Mouse (Mus musculus): ENCODE results near the gene Shisal1. TPM values are rescaled to one million over a fixed set of nuclear protein-coding genes. Genes with fewer than 3 reads are reported as not detected.

Shisal1 gene
- polyA plus RNA-seq, 1 experiment: not detected

DNA sequence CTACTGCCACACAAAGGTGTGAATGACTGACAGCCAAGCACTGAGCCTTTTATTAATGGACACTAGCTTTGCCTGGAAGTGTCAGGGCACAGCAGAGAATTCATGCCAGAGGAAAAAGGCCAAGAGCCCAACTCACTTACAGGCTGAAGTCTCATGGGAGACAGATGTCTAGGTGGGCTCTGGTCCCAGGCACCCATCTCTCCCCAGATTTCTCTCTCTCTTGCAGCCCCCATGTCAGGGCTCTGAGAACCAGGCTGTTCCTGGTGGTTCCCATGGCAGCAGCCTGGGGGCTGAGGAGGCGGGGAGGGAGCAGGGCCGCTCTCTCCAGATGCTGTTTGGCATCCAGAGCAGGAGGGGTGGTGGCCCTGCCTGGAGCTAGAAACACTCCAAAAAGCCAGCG, 38.3 kb downstream of the Shisal1 start:
- H3K9me3 ChIP-seq: no peaks in the 10 kb centered on the region
- H3K4me3 ChIP-seq (replicated peaks): no peak overlapping the region
- H3K4me1 ChIP-seq: peaks cover 20% of the 10 kb centered on the region
- no peaks in the 10 kb centered on the region for H3K36me3 ChIP-seq (replicated peaks; ENCODE audit: low read length)
- TF ChIP-seq FLI1 (IDR thresholded peaks at IDR 0.05; ENCODE audit: low read length): no peak
- TF ChIP-seq GATA1 (IDR thresholded peaks at IDR 0.05; ENCODE audit: borderline replicate concordance, low read length): no peak
- H3K27me3 ChIP-seq (replicated peaks): peaks cover 75% of the 10 kb centered on the region

DNA sequence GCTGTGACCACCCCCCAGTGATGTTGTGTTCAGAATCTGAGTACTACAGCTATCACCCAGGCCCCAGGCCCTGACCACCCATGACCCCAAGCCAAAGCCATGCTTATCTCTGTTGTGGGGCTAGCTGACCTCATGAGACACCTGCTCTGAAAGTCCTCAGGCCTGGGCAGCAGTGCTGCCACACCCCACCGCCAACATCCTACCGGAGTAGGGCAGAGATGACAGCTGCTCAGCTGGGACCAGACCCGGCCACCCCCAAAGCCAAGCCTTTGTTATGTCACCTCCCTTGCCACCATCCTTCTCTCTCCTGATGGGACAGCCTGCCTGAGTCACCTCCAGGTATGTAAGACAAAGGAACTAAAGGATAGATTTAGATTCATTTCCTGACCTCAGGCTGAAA, 41.1 kb downstream of the Shisal1 start:
- H3K36me3 ChIP-seq (replicated peaks; ENCODE audit: low read length): no peaks in the 10 kb centered on the region
- TF ChIP-seq GATA1 (IDR thresholded peaks at IDR 0.05; ENCODE audit: borderline replicate concordance, low read length): no peak
- TF ChIP-seq FLI1 (IDR thresholded peaks at IDR 0.05; ENCODE audit: low read length): no peak
- peaks cover 95% of the 10 kb centered on the region for H3K27me3 ChIP-seq (replicated peaks)
- no peak overlapping the region for H3K4me3 ChIP-seq (replicated peaks)
- peaks cover 9% of the 10 kb centered on the region; the same call in 1 of the 2 replicates for H3K4me1 ChIP-seq
- H3K9me3 ChIP-seq: no peaks in the 10 kb centered on the region

DNA sequence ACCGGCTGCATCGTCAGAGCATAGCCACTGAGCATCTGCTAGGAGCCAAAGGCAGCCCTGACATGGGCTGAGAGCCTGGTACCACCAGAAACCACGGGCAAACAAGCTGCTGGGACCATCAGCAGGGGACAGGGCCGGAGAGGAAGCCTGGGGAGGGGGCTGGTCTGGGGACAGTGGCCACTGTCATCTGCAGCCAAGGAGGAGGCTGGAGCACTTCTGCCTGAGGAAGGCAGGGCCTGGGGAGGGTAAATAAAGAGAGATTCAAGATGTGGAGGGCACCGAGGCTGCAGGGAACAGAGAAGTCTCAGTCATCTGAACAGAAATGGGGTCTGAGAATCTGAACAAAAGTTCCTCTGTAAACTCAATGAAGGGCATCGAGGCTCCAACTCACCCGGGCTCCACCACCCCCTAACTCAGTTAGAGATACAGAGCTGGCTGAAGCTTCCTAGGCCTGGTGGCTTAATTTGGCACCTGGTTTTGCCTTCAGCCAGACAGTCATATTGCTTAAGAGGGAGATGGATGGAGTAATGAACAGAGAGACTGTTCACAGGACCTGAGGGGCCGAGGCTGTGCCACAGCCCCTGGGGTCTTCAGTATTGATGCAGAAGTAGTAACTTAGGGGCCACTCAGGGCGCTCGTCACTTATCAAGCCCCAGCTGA, 43.3 kb downstream of the Shisal1 start:
- Histone ChIP-seq H3K27me3 (replicated peaks) (peaks cover 95% of the 10 kb centered on the region), H3K4me3 (replicated peaks) (peak overlapping the region; percentile 16), H3K9me3 (no peaks in the 10 kb centered on the region), H3K4me1 (peaks cover 9% of the 10 kb centered on the region; the same call in 1 of the 2 replicates), H3K36me3 (replicated peaks; ENCODE audit: low read length) (no peaks in the 10 kb centered on the region)
- TF ChIP-seq GATA1 (IDR thresholded peaks at IDR 0.05; ENCODE audit: borderline replicate concordance, low read length) (no peak), FLI1 (IDR thresholded peaks at IDR 0.05; ENCODE audit: low read length) (no peak)

DNA sequence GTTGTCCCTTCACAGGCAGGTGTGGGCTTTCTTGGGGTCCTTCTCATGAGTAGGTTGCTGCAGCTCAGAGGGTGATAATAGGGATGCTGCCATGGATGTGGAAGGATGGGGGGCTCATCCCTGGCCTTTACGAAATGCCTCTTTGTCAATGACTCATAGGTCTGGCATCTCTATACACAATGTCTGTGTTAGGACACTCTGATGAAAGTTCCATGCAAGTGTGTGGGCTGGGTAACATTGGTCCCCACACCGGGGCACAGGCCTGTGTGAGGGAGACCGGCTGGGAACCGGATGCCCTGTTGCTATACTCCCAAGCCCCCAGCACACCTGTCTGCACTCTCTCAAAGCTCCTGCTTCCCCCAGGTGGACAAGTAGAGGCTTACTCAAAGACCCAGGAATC, 48.3 kb downstream of the Shisal1 start:
- Histone ChIP-seq H3K4me3 (replicated peaks) (no peak overlapping the region), H3K9me3 (no peaks in the 10 kb centered on the region), H3K27me3 (replicated peaks) (peaks cover 90% of the 10 kb centered on the region), H3K4me1 (peaks cover 5% of the 10 kb centered on the region; the same call in 1 of the 2 replicates), H3K36me3 (replicated peaks; ENCODE audit: low read length) (no peaks in the 10 kb centered on the region)
- TF ChIP-seq FLI1 (IDR thresholded peaks at IDR 0.05; ENCODE audit: low read length) (no peak), GATA1 (IDR thresholded peaks at IDR 0.05; ENCODE audit: borderline replicate concordance, low read length) (no peak)

DNA sequence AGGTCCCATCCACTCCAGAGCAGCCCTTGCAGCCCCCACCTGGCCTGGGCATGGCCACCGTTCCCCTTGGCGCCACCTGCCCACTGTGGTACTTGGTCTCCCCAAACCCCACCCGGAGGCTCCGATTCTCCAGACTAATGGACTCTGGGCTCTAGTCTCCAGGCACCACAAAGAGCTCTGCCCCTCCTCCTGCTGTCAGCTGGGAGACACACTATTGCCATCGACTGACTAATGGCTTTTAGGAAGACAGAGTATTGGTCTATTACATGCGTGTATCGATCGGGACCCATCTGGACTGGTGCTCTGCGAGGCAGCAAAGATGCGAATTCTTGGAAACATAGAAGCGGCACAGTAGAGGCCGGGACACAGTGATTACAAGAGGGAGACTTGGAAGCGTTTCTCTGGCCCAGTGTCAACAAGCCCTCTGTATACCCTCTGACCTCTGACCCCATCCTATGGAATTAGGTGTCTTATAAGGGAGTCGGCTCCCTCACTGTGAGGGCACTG, 49.2 kb downstream of the Shisal1 start:
- H3K27me3 ChIP-seq (replicated peaks): peaks cover 90% of the 10 kb centered on the region
- TF ChIP-seq FLI1 (IDR thresholded peaks at IDR 0.05; ENCODE audit: low read length) (no peak), GATA1 (IDR thresholded peaks at IDR 0.05; ENCODE audit: borderline replicate concordance, low read length) (no peak)

DNA sequence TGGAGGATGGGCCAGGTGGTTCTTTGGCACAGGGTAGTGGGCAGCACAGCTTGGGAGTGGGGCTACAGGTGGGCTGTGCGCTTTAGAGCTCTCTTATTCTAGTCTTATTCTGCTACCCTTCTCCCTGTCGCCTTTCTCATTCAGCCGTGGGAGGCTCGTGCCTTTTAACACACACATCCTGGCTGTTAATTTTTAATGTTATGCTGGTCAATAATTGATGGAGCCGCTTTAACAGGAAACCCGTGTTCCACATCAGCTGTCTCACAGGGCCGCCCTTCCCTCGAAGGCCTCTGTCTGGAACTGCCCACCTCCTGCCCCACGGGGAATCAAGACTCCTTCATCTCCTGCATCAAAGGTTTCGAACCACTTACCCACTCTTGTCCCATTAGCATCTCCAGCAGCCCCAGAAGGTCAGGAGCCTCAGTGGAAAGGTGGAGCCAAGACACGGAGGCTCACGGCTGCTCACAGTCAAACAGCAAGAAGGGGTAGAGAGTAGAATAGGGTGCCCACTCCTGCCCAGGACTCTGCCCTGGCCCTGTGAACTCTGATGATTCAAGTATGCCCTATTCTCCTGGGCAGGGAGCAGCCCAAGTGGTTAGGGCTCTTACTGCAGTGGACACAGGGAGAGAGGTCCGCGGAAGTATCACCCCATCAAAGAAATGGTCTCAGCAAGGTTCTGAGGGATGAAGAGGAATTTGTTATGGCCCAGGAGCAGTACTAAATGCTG, 51.4 kb downstream of the Shisal1 start:
- Histone ChIP-seq H3K4me1 (no peaks in the 10 kb centered on the region), H3K9me3 (peaks cover 4% of the 10 kb centered on the region; the same call in 1 of the 2 replicates)
- TF ChIP-seq GATA1 (IDR thresholded peaks at IDR 0.05; ENCODE audit: borderline replicate concordance, low read length): no peak
- TF ChIP-seq FLI1 (IDR thresholded peaks at IDR 0.05; ENCODE audit: low read length): no peak

More for the DNA sequence above, 49.2 kb downstream of the Shisal1 start:
- Histone ChIP-seq H3K4me1 (peaks cover 5% of the 10 kb centered on the region; the same call in 1 of the 2 replicates), H3K36me3 (replicated peaks; ENCODE audit: low read length) (no peaks in the 10 kb centered on the region), H3K4me3 (replicated peaks) (no peak overlapping the region), H3K9me3 (no peaks in the 10 kb centered on the region)

DNA sequence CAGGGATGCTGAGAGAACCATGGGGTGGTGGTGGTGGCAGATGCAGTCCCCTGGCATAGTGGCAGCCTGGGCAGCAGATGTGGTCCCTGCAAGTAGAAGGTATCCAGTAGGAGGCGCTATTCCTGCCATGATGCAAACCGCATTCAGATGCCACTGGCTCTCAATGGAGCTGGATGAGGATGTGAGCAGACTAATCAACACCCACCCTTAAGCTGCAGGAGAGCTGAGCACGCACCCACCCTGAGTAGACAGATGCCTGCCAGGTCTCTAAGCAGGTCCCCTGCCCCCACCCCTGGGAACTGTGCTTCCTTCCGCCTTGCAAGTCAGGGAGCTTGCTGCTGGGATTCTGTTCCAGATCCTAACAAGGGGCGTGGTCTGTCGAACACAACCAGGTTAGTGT, 53.6 kb downstream of the Shisal1 start:
- TF ChIP-seq FLI1 (IDR thresholded peaks at IDR 0.05; ENCODE audit: low read length): no peak
- TF ChIP-seq GATA1 (IDR thresholded peaks at IDR 0.05; ENCODE audit: borderline replicate concordance, low read length): no peak
- H3K4me3 ChIP-seq (replicated peaks): no peak overlapping the region
- peaks cover 83% of the 10 kb centered on the region for H3K27me3 ChIP-seq (replicated peaks)
- no peaks in the 10 kb centered on the region for H3K36me3 ChIP-seq (replicated peaks; ENCODE audit: low read length)
- H3K4me1 ChIP-seq: peaks cover 13% of the 10 kb centered on the region
- peaks cover 17% of the 10 kb centered on the region for H3K9me3 ChIP-seq

More for the DNA sequence above, 51.4 kb downstream of the Shisal1 start:
- Histone ChIP-seq H3K36me3 (replicated peaks; ENCODE audit: low read length) (no peaks in the 10 kb centered on the region), H3K27me3 (replicated peaks) (peaks cover 86% of the 10 kb centered on the region), H3K4me3 (replicated peaks) (no peak overlapping the region)

DNA sequence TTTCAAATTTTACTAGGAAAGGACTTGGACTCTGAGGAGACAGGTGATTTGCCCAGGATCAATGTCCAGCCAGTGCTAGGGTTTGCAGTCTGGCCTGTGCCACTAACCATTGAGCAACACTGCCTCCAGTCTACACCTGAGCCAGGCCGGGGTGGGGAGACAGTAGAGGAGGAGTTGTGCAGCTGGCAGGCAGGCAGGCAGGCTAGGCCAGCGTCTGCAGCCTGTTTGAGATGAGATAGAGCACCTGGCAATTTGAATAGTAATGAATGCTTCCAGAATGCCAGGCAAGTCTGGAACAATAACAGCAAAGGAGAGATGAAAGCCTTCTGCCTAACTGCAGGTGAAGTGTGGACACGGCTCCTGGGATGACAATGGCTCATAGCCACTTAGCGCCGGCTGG, 54.1 kb downstream of the Shisal1 start:
- TF ChIP-seq GATA1 (IDR thresholded peaks at IDR 0.05; ENCODE audit: borderline replicate concordance, low read length): no peak
- no peak for TF ChIP-seq FLI1 (IDR thresholded peaks at IDR 0.05; ENCODE audit: low read length)
- Histone ChIP-seq H3K36me3 (replicated peaks; ENCODE audit: low read length) (no peaks in the 10 kb centered on the region), H3K9me3 (peaks cover 22% of the 10 kb centered on the region), H3K27me3 (replicated peaks) (peaks cover 83% of the 10 kb centered on the region), H3K4me1 (peaks cover 16% of the 10 kb centered on the region), H3K4me3 (replicated peaks) (no peak overlapping the region)

DNA sequence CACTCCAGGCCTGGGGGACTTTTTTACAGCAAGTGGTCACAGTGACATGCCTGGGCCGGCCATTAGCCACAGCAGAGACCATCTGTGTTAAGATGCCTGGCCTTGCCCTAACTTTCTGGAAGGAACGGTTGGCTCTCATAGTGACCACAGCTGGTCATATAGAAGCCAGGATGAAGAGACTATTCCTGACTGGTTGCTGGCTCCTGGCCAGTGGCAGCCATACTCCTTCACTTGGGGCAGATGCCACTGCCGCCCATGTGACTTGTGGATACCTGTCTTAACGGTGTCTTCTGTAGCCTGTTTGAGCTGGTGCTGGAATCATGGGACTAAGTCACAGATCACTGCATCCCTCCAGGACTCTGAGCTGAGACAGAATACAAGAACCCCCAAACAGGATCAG, 54.8 kb downstream of the Shisal1 start:
- no peak overlapping the region for H3K4me3 ChIP-seq (replicated peaks)
- H3K27me3 ChIP-seq (replicated peaks): peaks cover 79% of the 10 kb centered on the region
- no peaks in the 10 kb centered on the region for H3K36me3 ChIP-seq (replicated peaks; ENCODE audit: low read length)
- peaks cover 29% of the 10 kb centered on the region for H3K9me3 ChIP-seq
- no peak for TF ChIP-seq GATA1 (IDR thresholded peaks at IDR 0.05; ENCODE audit: borderline replicate concordance, low read length)
- TF ChIP-seq FLI1 (IDR thresholded peaks at IDR 0.05; ENCODE audit: low read length): no peak
- H3K4me1 ChIP-seq: peaks cover 16% of the 10 kb centered on the region

DNA sequence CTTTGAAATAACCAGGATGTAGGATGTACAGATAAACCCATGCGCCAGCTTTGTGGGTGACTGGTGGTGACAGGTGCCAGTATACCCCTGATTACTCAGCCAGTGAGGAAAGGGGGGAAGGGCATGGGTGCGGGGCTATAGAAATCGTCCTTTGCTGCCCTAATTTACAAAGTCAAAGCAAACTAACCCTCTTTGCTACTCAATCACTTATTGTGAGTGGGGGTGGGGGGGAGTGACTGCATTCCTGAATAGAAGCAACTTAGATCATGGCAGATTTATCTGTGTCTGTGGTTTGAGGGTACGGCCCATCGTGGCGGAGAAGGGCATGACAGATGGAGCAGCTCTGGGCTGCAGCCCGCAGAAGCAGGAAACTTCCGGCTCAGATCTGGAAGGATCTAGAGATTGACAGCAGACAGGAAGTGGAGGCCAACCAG, 58.2 kb downstream of the Shisal1 start:
- no peaks in the 10 kb centered on the region for H3K36me3 ChIP-seq (replicated peaks; ENCODE audit: low read length)
- no peak overlapping the region for H3K4me3 ChIP-seq (replicated peaks)
- peaks cover 38% of the 10 kb centered on the region for H3K9me3 ChIP-seq
- H3K4me1 ChIP-seq: peaks cover 16% of the 10 kb centered on the region
- no peak for TF ChIP-seq GATA1 (IDR thresholded peaks at IDR 0.05; ENCODE audit: borderline replicate concordance, low read length)
- TF ChIP-seq FLI1 (IDR thresholded peaks at IDR 0.05; ENCODE audit: low read length): no peak
- peaks cover 61% of the 10 kb centered on the region for H3K27me3 ChIP-seq (replicated peaks)

Measured in megakaryocyte, embryonic 14.5 days (primary cell).